Mouse (Mus musculus) adrenal gland (tissue): ENCODE data around the gene Rere.

Experiments
- intact Hi-C: fragments of 180-260 bp; cut with DNase I; formaldehyde crosslinking; loops from one replicate; pipeline ENCODE4 v1.15.1; 2025

Gene Rere

GRCm38 (mm10) chr4:150569834-150570571 is 288.6 kb downstream of the Rere start:
- intact Hi-C loops, result loop anchor here (5.0 kb wide), 1 partner anchor 42 kb away; no protein-coding TSS in a partner anchor

- intact Hi-C loops, result no loop called here
Measured at GRCm38 (mm10) chr4:150570793-150571192, 289.3 kb downstream of the Rere start.

GRCm38 (mm10) chr4:150572104-150572691 is 290.8 kb downstream of the Rere start:
- intact Hi-C loops, result no loop called here

GRCm38 (mm10) chr4:150572938-150573337 is 291.5 kb downstream of the Rere start:
- intact Hi-C loops, result no loop called here

- intact Hi-C loops, result no loop called here
Measured at GRCm38 (mm10) chr4:150575363-150576092, 294.1 kb downstream of the Rere start.

GRCm38 (mm10) chr4:150576339-150576738 is 294.9 kb downstream of the Rere start:
- intact Hi-C loops, result no loop called here

- intact Hi-C loops, result no loop called here
Measured at GRCm38 (mm10) chr4:150578021-150578420, 296.6 kb downstream of the Rere start.

GRCm38 (mm10) chr4:150581931-150582723 is 300.7 kb downstream of the Rere start:
- intact Hi-C loops, result no loop called here

GRCm38 (mm10) chr4:150582966-150583776 is 301.7 kb downstream of the Rere start:
- intact Hi-C loops, result no loop called here

- intact Hi-C loops, result no loop called here
Measured at GRCm38 (mm10) chr4:150583777-150584135, 302.3 kb downstream of the Rere start.

GRCm38 (mm10) chr4:150585800-150586199 is 304.4 kb downstream of the Rere start:
- intact Hi-C loops, result no loop called here

- intact Hi-C loops, result no loop called here
Measured at GRCm38 (mm10) chr4:150586275-150586674, 304.8 kb downstream of the Rere start.

- intact Hi-C loops, result no loop called here
Measured at GRCm38 (mm10) chr4:150587597-150588299, 306.3 kb downstream of the Rere start.

GRCm38 (mm10) chr4:150588300-150588621 is 306.8 kb downstream of the Rere start:
- intact Hi-C loops, result no loop called here

- intact Hi-C loops, result no loop called here
Measured at GRCm38 (mm10) chr4:150590621-150591282, 309.3 kb downstream of the Rere start.

GRCm38 (mm10) chr4:150591602-150592001 is 310.2 kb downstream of the Rere start:
- intact Hi-C loops, result no loop called here

GRCm38 (mm10) chr4:150592087-150592486 is 310.6 kb downstream of the Rere start:
- intact Hi-C loops, result no loop called here

GRCm38 (mm10) chr4:150593473-150594217 is 312.2 kb downstream of the Rere start:
- intact Hi-C loops, result no loop called here

- intact Hi-C loops, result no loop called here
Measured at GRCm38 (mm10) chr4:150594298-150594829, 312.9 kb downstream of the Rere start.
